Comparison of ENCODE assay signal across 10 mouse cellular contexts in the genomic region with DNA sequence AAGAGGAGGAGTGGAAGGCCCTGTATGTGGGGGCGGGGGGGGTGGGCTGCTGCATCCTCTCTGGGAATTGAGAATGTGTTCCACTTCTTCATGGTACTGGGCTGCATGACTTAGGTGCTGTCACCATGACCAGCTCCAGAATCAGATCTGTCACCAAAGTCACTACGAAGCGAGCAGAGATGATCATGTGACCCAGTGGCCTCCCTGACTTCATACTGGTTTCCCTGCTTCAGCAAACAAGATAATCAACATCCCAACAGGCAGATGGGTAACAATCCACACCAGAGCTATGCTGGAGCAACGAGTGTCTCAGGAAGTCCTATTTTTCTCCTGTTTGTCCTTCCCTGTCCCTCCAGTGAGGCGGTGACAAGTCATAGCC. TPM values are rescaled to one million over a fixed set of nuclear protein-coding genes. Genes with fewer than 3 reads are reported as not detected.
DNase-seq lines count a peak whose midpoint lies in the region; ATAC-seq lines count a peak whose summit lies in the region.
"Had no signal": no experiment of that assay in that cellular context is flagged by ENCODE, and none has a peak within 500 bp of the region (broad histone marks: within the 10 kb centered on the region; RNA-seq: fewer than 3 reads in every experiment).

No protein-coding gene starts in this region.

- no peak overlapping the region for H3K4me2 ChIP-seq in embryonic facial prominence, embryonic 15.5 days (replicated peaks)
- H3K4me2 ChIP-seq in midbrain, embryonic 14.5 days (ENCODE audit: low read length): no peak overlapping the region
- H3K4me2 ChIP-seq in limb, embryonic 11.5 days (ENCODE audit: low read depth, severe bottlenecking): 0 out of 2 replicates have a peak overlapping the region, but pooled peaks have one; percentile 1
- peak overlapping the region; percentile 18; the same call in 1 of the 2 replicates for H3K4me2 ChIP-seq in neural tube, embryonic 13.5 days

- no peaks in the 10 kb centered on the region for H3K9me3 ChIP-seq in embryonic facial prominence, embryonic 15.5 days (replicated peaks)
- H3K9me3 ChIP-seq in embryonic facial prominence, embryonic 10.5 days: no peaks in the 10 kb centered on the region
- H3K9me3 ChIP-seq in midbrain, embryonic 10.5 days (replicated peaks): no peaks in the 10 kb centered on the region
- no peaks in the 10 kb centered on the region for H3K9me3 ChIP-seq in midbrain, embryonic 14.5 days (ENCODE audit: control insufficient read depth, low read length)
- H3K9me3 ChIP-seq in limb, embryonic 11.5 days (ENCODE audit: control insufficient read depth, low read length): no peaks in the 10 kb centered on the region
- H3K9me3 ChIP-seq in neural tube, embryonic 13.5 days: no peaks in the 10 kb centered on the region

- no peaks in the 10 kb centered on the region for H3K27me3 ChIP-seq in embryonic facial prominence, embryonic 15.5 days
- H3K27me3 ChIP-seq in embryonic facial prominence, embryonic 10.5 days (replicated peaks; ENCODE audit: low read depth, poor library complexity, severe bottlenecking): no peaks in the 10 kb centered on the region
- H3K27me3 ChIP-seq in midbrain, embryonic 10.5 days (ENCODE audit: low read depth, poor library complexity, severe bottlenecking): no peaks in the 10 kb centered on the region
- no peaks in the 10 kb centered on the region for H3K27me3 ChIP-seq in midbrain, embryonic 14.5 days (ENCODE audit: control insufficient read depth, insufficient read depth, low read length)
- no peaks in the 10 kb centered on the region for H3K27me3 ChIP-seq in limb, embryonic 11.5 days (ENCODE audit: control insufficient read depth, insufficient read depth, low read length)
- no peaks in the 10 kb centered on the region for H3K27me3 ChIP-seq in neural tube, embryonic 13.5 days

- 0 out of 2 replicates have a peak overlapping the region, but pooled peaks have one; percentile 2 for H3K27ac ChIP-seq in embryonic facial prominence, embryonic 15.5 days (replicated peaks)
- H3K27ac ChIP-seq in embryonic facial prominence, embryonic 10.5 days (replicated peaks): no peak overlapping the region; the same call in 1 of the 2 replicates
- 0 out of 2 replicates have a peak overlapping the region, but pooled peaks have one; percentile 30 for H3K27ac ChIP-seq in midbrain, embryonic 10.5 days (replicated peaks)
- no peak overlapping the region for H3K27ac ChIP-seq in midbrain, embryonic 14.5 days (replicated peaks; ENCODE audit: low read depth, low read length)
- peak overlapping the region; percentile 92 for H3K27ac ChIP-seq in limb, embryonic 11.5 days (replicated peaks; ENCODE audit: low read depth, low read length)
- H3K27ac ChIP-seq in neural tube, embryonic 13.5 days (replicated peaks): peak overlapping the region; percentile 79

- WGBS in embryonic facial prominence, embryonic 15.5 days: 72% methylated on average over 5 of the region's 5 CpGs
- WGBS in embryonic facial prominence, embryonic 10.5 days: 81% methylated on average over 5 of the region's 5 CpGs
- 86% methylated on average over 5 of the region's 5 CpGs for WGBS in midbrain, embryonic 10.5 days
- WGBS in midbrain, embryonic 14.5 days: 75% methylated on average over 5 of the region's 5 CpGs
- 50% methylated on average over 5 of the region's 5 CpGs for WGBS in limb, embryonic 11.5 days
- WGBS in neural tube, embryonic 13.5 days: 69% methylated on average over 5 of the region's 5 CpGs

- H3K4me3 ChIP-seq in embryonic facial prominence, embryonic 15.5 days (replicated peaks): no peak overlapping the region
- no peak overlapping the region for H3K4me3 ChIP-seq in embryonic facial prominence, embryonic 10.5 days
- no peak overlapping the region for H3K4me3 ChIP-seq in midbrain, embryonic 10.5 days
- no peak overlapping the region for H3K4me3 ChIP-seq in midbrain, embryonic 14.5 days (replicated peaks; ENCODE audit: low read depth, low read length)
- H3K4me3 ChIP-seq in limb, embryonic 11.5 days (ENCODE audit: low read depth, low read length): no peak overlapping the region
- no peak overlapping the region for H3K4me3 ChIP-seq in neural tube, embryonic 13.5 days

- no peak for ATAC-seq in embryonic facial prominence, embryonic 15.5 days (ENCODE audit: insufficient number of reproducible peaks, low FRiP score, low TSS enrichment, low read depth)
- no peak for ATAC-seq in midbrain, embryonic 14.5 days (ENCODE audit: low FRiP score, low TSS enrichment)
- no peak for ATAC-seq in limb, embryonic 11.5 days (ENCODE audit: insufficient number of reproducible peaks, low FRiP score, low TSS enrichment, low read depth)
- ATAC-seq in neural tube, embryonic 13.5 days (ENCODE audit: low read depth): no peak; the same call in 1 of the 2 replicates

- H3K9ac ChIP-seq in embryonic facial prominence, embryonic 15.5 days: no peak overlapping the region
- H3K9ac ChIP-seq in midbrain, embryonic 14.5 days (replicated peaks; ENCODE audit: low read length): no peak overlapping the region
- H3K9ac ChIP-seq in limb, embryonic 11.5 days (ENCODE audit: low read length): no peak overlapping the region
- H3K9ac ChIP-seq in neural tube, embryonic 13.5 days: no peak overlapping the region

- peaks cover 9% of the 10 kb centered on the region for H3K4me1 ChIP-seq in embryonic facial prominence, embryonic 15.5 days
- H3K4me1 ChIP-seq in embryonic facial prominence, embryonic 10.5 days: peaks cover 18% of the 10 kb centered on the region
- peaks cover 13% of the 10 kb centered on the region for H3K4me1 ChIP-seq in midbrain, embryonic 10.5 days
- no peaks in the 10 kb centered on the region for H3K4me1 ChIP-seq in midbrain, embryonic 14.5 days (ENCODE audit: control insufficient read depth, insufficient read depth, low read length)
- H3K4me1 ChIP-seq in limb, embryonic 11.5 days (ENCODE audit: control insufficient read depth, insufficient read depth, low read length): peaks cover 12% of the 10 kb centered on the region
- H3K4me1 ChIP-seq in neural tube, embryonic 13.5 days (replicated peaks): peaks cover 23% of the 10 kb centered on the region

- no peak for DNase-seq in embryonic facial prominence, embryonic 10.5 days (ENCODE audit: low spot score)
- DNase-seq in midbrain, embryonic 10.5 days (ENCODE audit: low spot score): no peak
- no peak for DNase-seq in midbrain, embryonic 14.5 days
- no peak for DNase-seq in limb, embryonic 11.5 days (ENCODE audit: low spot score)
- DNase-seq in ovary, postnatal 14 days (ENCODE audit: low spot score): no peak
- DNase-seq in heart, postnatal 4 days: no peak
- DNase-seq: cerebellum, adult 8-10 months; heart, postnatal 10 days had no signal

- no peaks in the 10 kb centered on the region for H3K36me3 ChIP-seq in embryonic facial prominence, embryonic 15.5 days
- no peaks in the 10 kb centered on the region for H3K36me3 ChIP-seq in embryonic facial prominence, embryonic 10.5 days (replicated peaks)
- H3K36me3 ChIP-seq in midbrain, embryonic 10.5 days: no peaks in the 10 kb centered on the region
- H3K36me3 ChIP-seq in midbrain, embryonic 14.5 days (ENCODE audit: control insufficient read depth, insufficient read depth, low read length): 0 out of 2 replicates have a peak, but pooled peaks cover 2% of the 10 kb centered on the region
- no peaks in the 10 kb centered on the region for H3K36me3 ChIP-seq in limb, embryonic 11.5 days (ENCODE audit: control insufficient read depth, insufficient read depth, low read length)
- H3K36me3 ChIP-seq in neural tube, embryonic 13.5 days: no peaks in the 10 kb centered on the region

RNA-seq across cellular contexts. Expression of a gene that starts 28.7 kb away (rescaled TPM):
- 2.1 and 2.2 TPM in 2 replicates for polyA plus RNA-seq in embryonic facial prominence, embryonic 15.5 days (2015; fragmentation: Nextera tagmentation; extraction: Ambion mirVana)
- 1.8 TPM in 2 replicates for polyA plus RNA-seq in embryonic facial prominence, embryonic 10.5 days (2016; fragmentation: Nextera tagmentation; extraction: Ambion mirVana)
- polyA plus RNA-seq in midbrain, embryonic 10.5 days (2016; fragmentation: Nextera tagmentation; extraction: Ambion mirVana): 1.6 and 2.2 TPM in 2 replicates
- polyA plus RNA-seq in midbrain, embryonic 14.5 days (2014; fragmentation: Nextera tagmentation; extraction: Ambion mirVana): 9.7 and 12.4 TPM in 2 replicates
- polyA plus RNA-seq in limb, embryonic 11.5 days (2014; fragmentation: Nextera tagmentation; extraction: Ambion mirVana): 2.8 and 3.1 TPM in 2 replicates
- 4.4 and 4.7 TPM in 2 replicates for polyA plus RNA-seq in neural tube, embryonic 13.5 days (2015; fragmentation: Nextera tagmentation; extraction: Ambion mirVana)
- total RNA-seq in heart, postnatal 4 days (2021): 1 to 10 TPM in 1 of 2 experiments, under 1 TPM in 1; 0.79 to 1.6 TPM

Comparison
In these comparisons a context has a peak if more than half of its experiments do, and no peak if none do; other contexts are left out.
1. H3K27ac ChIP-seq: peak in embryonic facial prominence, embryonic 15.5 days (single experiment), midbrain, embryonic 10.5 days (single experiment), limb, embryonic 11.5 days (single experiment) and neural tube, embryonic 13.5 days (single experiment); none in embryonic facial prominence, embryonic 10.5 days (single experiment) and midbrain, embryonic 14.5 days (single experiment).
2. H3K4me2 ChIP-seq: peak in limb, embryonic 11.5 days (single experiment) and neural tube, embryonic 13.5 days (single experiment); none in embryonic facial prominence, embryonic 15.5 days (single experiment) and midbrain, embryonic 14.5 days (single experiment).